Mouse (Mus musculus) hindbrain, embryonic 11.5 days (tissue): ENCODE measurements around the gene Prr15l. TPM values are rescaled to one million over a fixed set of nuclear protein-coding genes. Genes with fewer than 3 reads are reported as not detected.

ENCODE experiments used
- ATAC-seq: fragments of 200-750 bp; cut with Nextera tagmentation; 2 replicates; pipeline ENCODE4 v1.8.0; 2017; ENCODE audit warnings: mild to moderate bottlenecking, moderate TSS enrichment, moderate library complexity; ENCODE audit not compliant: low FRiP score
- DNase-seq: peaks from one replicate; pipeline ENCODE4 v3.0.0-alpha.2; 2015; ENCODE audit warnings: low spot score
- H3K27ac ChIP-seq: fragments of 300-500 bp; sonication (generic); 2 replicates; pipeline ENCODE4 v1.5.1; 2014; ENCODE audit warnings: mild to moderate bottlenecking, low read depth, low read length
- H3K27me3 ChIP-seq: fragments of 300-500 bp; sonication (generic); 2 replicates; pipeline ENCODE4 v1.6.1; 2014; ENCODE audit warnings: mild to moderate bottlenecking, low read length, moderate library complexity, mixed read lengths; ENCODE audit not compliant: control insufficient read depth, insufficient read depth
- H3K36me3 ChIP-seq: fragments of 300-500 bp; sonication (generic); 2 replicates; pipeline ENCODE4 v1.6.1; 2014; ENCODE audit warnings: mild to moderate bottlenecking, low read length, moderate library complexity, mixed read lengths; ENCODE audit not compliant: control insufficient read depth, insufficient read depth
- H3K4me1 ChIP-seq: fragments of 300-500 bp; sonication (generic); replicated peaks from 2 replicates; pipeline ENCODE4 v1.6.1; 2014; ENCODE audit warnings: low read length, mixed read lengths; ENCODE audit not compliant: control insufficient read depth, insufficient read depth
- H3K4me2 ChIP-seq: fragments of 300-500 bp; sonication (generic); replicated peaks from 2 replicates; pipeline ENCODE4 v1.6.1; 2014; ENCODE audit warnings: mild to moderate bottlenecking, low read depth, low read length
- H3K4me3 ChIP-seq: fragments of 300-500 bp; sonication (generic); 2 replicates; pipeline ENCODE4 v1.5.1; 2014; ENCODE audit warnings: low read depth, low read length
- H3K9ac ChIP-seq: fragments of 300-500 bp; sonication (generic); 2 replicates; pipeline ENCODE4 v1.6.1; 2014; ENCODE audit warnings: low read depth, low read length
- H3K9me3 ChIP-seq: fragments of 300-500 bp; sonication (generic); 2 replicates; pipeline ENCODE4 v1.6.1; 2016; ENCODE audit warnings: low read length; ENCODE audit not compliant: control insufficient read depth
- WGBS: fragments of 180-500 bp; shearing (Covaris S2); extraction: QIAGEN DNeasy Blood & Tissue Kit; methylation state at CpG from one replicate; pipeline ENCODE4 v1.1.7; 2014; 5-methylcytosine and 5-hydroxymethylcytosine counted together
- polyA plus RNA-seq: library from polyadenylated mRNA; unstranded; fragments of >200 nt; fragmentation: Nextera tagmentation; extraction: Ambion mirVana; gene quantifications from 2 replicates; pipeline ENCODE4 v1.2.1, GENCODE M21; 2014

Gene Prr15l
- polyA plus RNA-seq, 1 experiment from 2014 or later, result 0.82 TPM

DNA sequence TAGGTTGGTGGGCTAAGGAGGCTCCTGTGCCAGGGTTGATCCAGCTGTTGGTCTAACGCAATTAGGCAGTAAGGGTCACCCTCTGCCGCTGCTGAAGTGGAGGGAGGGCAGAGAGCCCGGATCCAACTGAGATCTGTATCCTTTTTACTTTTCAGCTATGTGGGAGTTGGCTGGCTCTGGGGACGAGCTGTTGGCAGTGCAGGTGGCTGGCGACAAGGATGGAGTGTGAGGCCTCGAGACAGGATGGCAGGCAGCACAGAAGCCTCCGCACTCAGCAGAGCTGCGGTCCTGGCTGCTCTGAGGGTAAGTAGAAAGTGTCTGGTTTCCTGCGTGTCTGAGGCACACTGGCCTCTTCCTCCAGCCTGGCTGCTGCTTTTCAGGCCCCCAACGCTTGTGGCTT is 24.5 kb downstream of the Prr15l start:
- Histone ChIP-seq H3K27ac (no peak overlapping the region), H3K9ac (no peak overlapping the region), H3K4me3 (no peak overlapping the region), H3K9me3 (no peaks in the 10 kb centered on the region), H3K4me1 (no peaks in the 10 kb centered on the region), H3K27me3 (no peaks in the 10 kb centered on the region), H3K36me3 (peaks cover 13% of the 10 kb centered on the region), H3K4me2 (no peak overlapping the region)
- WGBS, result 85% methylated on average over 10 of the region's 10 CpGs
- ATAC-seq (no peak), DNase-seq (no peak)

DNA sequence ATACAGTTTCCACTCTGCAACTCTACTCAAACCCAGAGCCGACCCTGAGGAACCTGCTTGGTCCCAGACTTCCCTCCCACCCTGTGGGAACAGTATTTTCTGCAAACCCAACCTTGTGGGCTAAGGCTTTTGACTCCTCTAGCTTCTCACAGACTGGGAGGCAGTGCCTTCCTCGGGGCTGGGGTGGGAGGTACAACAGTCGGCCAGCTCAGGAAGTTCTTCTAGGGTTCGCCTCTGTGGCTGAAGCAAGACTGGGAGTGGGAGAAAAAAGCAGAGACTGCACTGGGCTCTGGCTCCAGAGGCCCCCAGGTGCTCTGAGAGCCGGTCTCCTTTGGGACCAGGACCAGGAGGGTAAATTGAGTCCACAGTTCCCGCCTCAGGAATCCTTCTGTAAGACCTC is 25.0 kb downstream of the Prr15l start:
- Histone ChIP-seq H3K27me3 (no peaks in the 10 kb centered on the region), H3K9ac (no peak overlapping the region), H3K9me3 (no peaks in the 10 kb centered on the region), H3K4me1 (no peaks in the 10 kb centered on the region), H3K36me3 (peaks cover 13% of the 10 kb centered on the region), H3K4me3 (no peak overlapping the region), H3K4me2 (no peak overlapping the region), H3K27ac (no peak overlapping the region)
- ATAC-seq (no peak), DNase-seq (no peak)
- WGBS, result 80% methylated on average over 6 of the region's 6 CpGs

DNA sequence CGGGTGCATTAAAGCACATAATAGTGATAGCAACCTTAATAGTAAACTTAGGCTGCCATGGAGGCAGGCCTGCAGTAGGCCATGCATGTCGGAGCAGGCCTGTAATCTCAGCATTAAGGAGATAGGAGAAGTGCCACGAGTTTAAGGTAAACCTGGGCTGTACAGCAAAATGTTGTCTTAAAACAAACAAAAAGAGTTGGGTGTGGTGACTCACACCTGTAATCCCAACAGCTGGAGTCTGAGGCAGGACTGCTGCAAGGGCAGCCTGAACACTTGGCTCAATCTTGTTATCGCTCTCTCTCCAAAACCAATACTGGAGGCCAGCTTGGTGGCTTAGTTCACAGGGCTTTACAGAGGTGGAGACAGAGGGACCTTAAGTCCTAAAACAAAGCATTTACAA is 27.2 kb downstream of the Prr15l start:
- DNase-seq (no peak), ATAC-seq (no peak)
- no peaks in the 10 kb centered on the region for H3K27me3 ChIP-seq
- 96% methylated on average over 4 of the region's 4 CpGs for WGBS
- H3K9me3 ChIP-seq, result no peaks in the 10 kb centered on the region
- peaks cover 13% of the 10 kb centered on the region for H3K36me3 ChIP-seq
- no peak overlapping the region for H3K4me3 ChIP-seq
- no peak overlapping the region for H3K4me2 ChIP-seq
- H3K27ac ChIP-seq, result no peak overlapping the region
- no peak overlapping the region for H3K9ac ChIP-seq
- H3K4me1 ChIP-seq, result no peaks in the 10 kb centered on the region

DNA sequence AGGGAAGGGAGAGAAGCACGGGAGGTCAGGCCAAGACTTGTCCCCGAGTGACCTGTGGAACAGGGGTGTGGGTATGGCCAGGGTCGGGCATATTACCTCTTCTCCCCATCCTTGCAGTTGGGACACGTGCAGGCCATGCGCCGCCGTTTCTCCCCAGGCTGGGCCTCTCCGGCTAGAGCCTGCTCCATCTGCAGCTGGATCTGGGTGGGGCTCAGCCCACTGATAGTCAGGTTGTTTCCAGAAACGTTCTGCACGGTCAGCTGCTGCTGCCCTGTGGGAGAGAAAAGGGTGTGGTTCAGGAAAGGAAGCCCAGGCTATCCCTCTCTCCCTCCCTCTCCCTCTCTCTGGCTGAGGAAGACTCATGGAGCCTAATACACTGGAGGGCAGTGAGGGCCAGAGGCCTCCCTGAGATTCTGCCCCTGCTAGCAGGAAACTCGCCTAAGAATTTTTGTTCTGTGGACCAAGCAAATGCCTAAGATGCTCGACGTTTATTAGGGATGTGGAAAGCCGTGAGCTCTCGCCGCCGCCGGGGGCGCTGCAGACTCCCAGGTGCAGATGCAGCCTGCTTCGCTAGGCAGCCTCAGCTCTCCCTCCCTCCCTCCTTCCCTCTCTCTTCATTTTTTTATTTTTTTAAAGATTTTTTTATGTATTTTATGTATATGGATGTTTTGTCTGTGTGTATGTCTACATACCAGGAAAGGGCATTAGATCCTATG is 28.3 kb downstream of the Prr15l start:
- no peaks in the 10 kb centered on the region for H3K9me3 ChIP-seq
- H3K9ac ChIP-seq, result no peak overlapping the region
- H3K36me3 ChIP-seq, result peaks cover 13% of the 10 kb centered on the region
- H3K4me1 ChIP-seq, result no peaks in the 10 kb centered on the region
- 58% methylated on average over 20 of the region's 20 CpGs for WGBS
- no peak for ATAC-seq
- peak; percentile 46 for DNase-seq
- H3K4me3 ChIP-seq, result no peak overlapping the region
- H3K27me3 ChIP-seq, result no peaks in the 10 kb centered on the region
- no peak overlapping the region for H3K4me2 ChIP-seq
- H3K27ac ChIP-seq, result no peak overlapping the region

DNA sequence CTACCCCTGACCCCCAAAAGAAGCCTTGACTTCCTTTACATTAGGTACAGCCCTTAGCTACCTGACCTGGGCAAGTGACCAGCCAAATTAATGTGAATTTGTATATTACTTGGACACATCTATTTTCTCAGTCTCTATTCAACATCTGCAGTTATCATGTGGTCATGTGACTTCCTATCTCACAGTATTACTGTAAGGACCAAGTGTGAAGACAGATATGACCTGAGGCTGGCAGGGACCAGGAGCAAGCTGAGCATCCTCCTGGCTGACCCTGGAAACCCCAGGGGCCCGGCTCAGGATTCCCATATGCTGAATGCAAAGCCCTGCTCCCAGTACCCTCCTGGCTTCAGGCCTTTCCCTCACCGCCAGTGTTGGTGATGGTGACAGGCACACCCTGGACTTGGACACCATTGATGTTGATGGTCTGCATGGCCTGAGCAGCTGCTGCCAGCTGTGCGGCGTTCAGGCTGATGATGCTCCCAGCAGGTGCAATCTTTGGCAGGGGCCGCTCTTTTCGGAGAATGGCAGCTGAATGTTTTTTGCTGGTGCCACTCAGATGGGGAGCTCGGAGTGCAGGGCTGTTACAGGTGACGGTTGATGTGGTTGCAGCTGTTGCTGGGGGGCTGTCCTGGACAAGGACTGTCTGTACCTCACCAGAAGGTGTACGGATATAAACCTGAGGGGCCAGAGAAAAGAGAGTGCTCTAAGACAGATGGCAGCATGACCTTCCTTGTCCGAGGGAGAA is 29.3 kb downstream of the Prr15l start:
- H3K9me3 ChIP-seq, result no peaks in the 10 kb centered on the region
- H3K9ac ChIP-seq, result no peak overlapping the region
- no peak overlapping the region for H3K4me3 ChIP-seq
- no peaks in the 10 kb centered on the region for H3K27me3 ChIP-seq
- peaks cover 11% of the 10 kb centered on the region for H3K36me3 ChIP-seq
- 97% methylated on average over 10 of the region's 10 CpGs for WGBS
- no peak for DNase-seq
- no peak overlapping the region for H3K27ac ChIP-seq
- no peak overlapping the region for H3K4me2 ChIP-seq
- ATAC-seq, result no peak
- no peaks in the 10 kb centered on the region for H3K4me1 ChIP-seq

DNA sequence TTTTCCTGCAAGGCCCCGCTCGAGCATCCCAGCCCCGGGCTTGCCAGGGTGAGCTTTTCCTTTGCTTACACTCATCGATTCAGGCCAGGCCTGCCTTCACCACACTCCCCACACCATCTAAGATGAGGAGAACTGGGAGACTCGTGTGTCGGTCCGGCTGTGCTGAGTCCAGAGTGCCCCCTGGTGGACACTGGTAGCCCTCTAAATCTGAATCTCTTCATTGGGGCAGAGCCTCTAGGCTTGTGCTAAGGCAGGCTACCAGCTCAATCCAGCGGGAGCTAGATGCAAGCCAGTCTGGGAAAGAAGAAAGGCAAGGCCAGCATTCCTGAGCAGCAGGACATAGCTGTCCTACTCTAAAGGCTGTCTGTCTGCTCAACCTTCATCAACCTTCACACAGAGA is 35.7 kb downstream of the Prr15l start:
- Histone ChIP-seq H3K9ac (no peak overlapping the region), H3K36me3 (no peaks in the 10 kb centered on the region), H3K27ac (no peak overlapping the region), H3K4me2 (no peak overlapping the region), H3K27me3 (no peaks in the 10 kb centered on the region), H3K4me3 (no peak overlapping the region), H3K9me3 (no peaks in the 10 kb centered on the region), H3K4me1 (no peaks in the 10 kb centered on the region)
- DNase-seq (peak; percentile 88), ATAC-seq (peak; percentile 25; the same call in 1 of the 2 replicates)
- WGBS, result 25% methylated on average over 8 of the region's 8 CpGs

DNA sequence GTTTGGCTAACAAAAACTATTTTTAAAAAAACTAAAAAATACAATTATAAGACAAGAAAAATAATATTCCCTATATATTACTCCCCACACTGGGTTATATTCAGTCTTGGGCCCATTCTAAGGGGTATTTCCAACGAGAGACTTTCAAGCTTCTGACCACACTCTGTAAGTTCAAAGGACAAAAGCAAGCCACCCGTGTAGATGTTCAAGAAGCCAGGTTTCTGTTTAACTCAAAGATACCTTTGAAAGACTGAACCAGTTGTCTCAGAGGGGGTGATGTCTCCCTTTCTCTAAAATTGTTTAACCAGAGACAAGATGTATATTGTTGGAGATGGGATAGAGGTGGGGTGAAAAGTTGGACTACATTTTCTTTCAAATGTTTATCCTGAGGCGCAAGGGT is 38.3 kb downstream of the Prr15l start:
- DNase-seq, result no peak

DNA sequence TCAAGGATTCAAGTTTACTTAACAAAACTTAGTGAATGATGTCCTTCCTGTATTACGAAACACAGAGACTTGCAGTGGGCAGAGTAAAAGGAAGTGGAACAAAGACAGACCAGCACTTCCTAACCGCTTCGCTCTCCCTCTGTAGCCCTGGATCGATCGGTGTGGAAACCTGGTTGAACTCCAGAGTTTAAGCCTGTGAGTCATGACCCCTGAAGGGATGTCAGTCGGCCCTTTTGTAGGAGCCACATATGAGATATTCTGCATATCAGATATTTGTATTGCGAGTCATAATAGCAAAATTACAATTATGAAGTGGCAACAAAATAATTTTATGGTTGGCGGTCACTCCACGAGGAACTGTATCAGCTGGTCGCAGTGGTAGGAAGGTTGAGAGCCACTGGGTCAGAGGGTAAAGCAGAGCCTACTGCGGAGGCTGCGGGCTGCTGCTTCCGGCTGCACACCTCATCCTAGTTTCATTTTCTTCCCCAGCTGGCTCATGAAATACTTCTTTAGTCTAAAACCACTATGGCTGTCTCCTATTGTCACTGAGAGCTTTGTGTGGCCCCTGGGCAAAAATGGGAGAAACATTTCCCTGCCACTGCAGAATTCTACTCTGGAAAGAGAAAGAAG is 39.1 kb downstream of the Prr15l start:
- ATAC-seq (no peak), DNase-seq (no peak)
- Histone ChIP-seq H3K4me1 (0 out of 2 replicates have a peak, but pooled peaks cover 2% of the 10 kb centered on the region), H3K9me3 (no peaks in the 10 kb centered on the region), H3K4me3 (no peak overlapping the region), H3K9ac (no peak overlapping the region), H3K36me3 (no peaks in the 10 kb centered on the region), H3K4me2 (no peak overlapping the region), H3K27me3 (no peaks in the 10 kb centered on the region), H3K27ac (no peak overlapping the region)
- 92% methylated on average over 13 of the region's 13 CpGs for WGBS

More for the DNA sequence above, 38.3 kb downstream of the Prr15l start:
- H3K4me1 ChIP-seq, result 0 out of 2 replicates have a peak, but pooled peaks cover 2% of the 10 kb centered on the region
- H3K4me3 ChIP-seq, result no peak overlapping the region
- H3K27ac ChIP-seq, result no peak overlapping the region
- H3K27me3 ChIP-seq, result no peaks in the 10 kb centered on the region
- no peaks in the 10 kb centered on the region for H3K9me3 ChIP-seq
- H3K4me2 ChIP-seq, result no peak overlapping the region
- ATAC-seq, result no peak
- no peaks in the 10 kb centered on the region for H3K36me3 ChIP-seq
- 91% methylated on average over 3 of the region's 3 CpGs for WGBS
- no peak overlapping the region for H3K9ac ChIP-seq
